Mouse (Mus musculus): ENCODE measurements around the gene Clspn. TPM values are rescaled to one million over a fixed set of nuclear protein-coding genes. Genes with fewer than 3 reads are reported as not detected.

Gene Clspn
- polyA plus RNA-seq, 1 experiment from 2014 or later, result 20.6 TPM

DNA sequence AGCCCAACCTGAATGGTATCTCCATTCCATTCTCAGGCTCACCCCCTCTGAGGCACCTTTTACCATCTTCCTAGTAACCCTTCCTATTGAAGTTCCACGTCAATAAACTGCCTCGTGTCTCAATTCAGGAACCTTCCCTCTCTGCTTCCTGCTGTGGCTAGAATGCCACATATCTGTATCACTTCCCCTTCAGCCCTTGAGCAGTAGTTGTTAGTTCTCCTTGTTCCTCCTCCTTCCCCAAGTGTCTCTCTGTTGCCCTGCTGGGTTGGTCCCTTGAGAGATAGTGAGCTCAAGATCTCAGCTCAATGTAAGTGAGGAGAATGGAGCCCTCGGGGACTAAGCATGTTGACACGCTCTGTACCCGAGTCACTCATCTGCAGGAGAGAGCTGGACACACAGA, 19.9 kb upstream of the Clspn start:
- Histone ChIP-seq H3K4me3 (ENCODE audit: low read depth, low read length) (no peak overlapping the region), H3K9me3 (ENCODE audit: low read length) (no peaks in the 10 kb centered on the region), H3K27me3 (ENCODE audit: insufficient read depth, low read length) (no peaks in the 10 kb centered on the region), H3K27ac (ENCODE audit: low read depth) (peak overlapping the region; percentile 57), H3K9ac (replicated peaks) (no peak overlapping the region), H3K4me1 (ENCODE audit: insufficient read depth) (peaks cover 9% of the 10 kb centered on the region; the same call in 1 of the 2 replicates), H3K36me3 (replicated peaks; ENCODE audit: insufficient read depth, low read length) (no peaks in the 10 kb centered on the region), H3K4me2 (ENCODE audit: low read depth, low read length) (no peak overlapping the region; the same call in 1 of the 2 replicates)
- ATAC-seq, result peak; percentile 29
- TF ChIP-seq CTCF (IDR thresholded peaks at IDR 0.05; ENCODE audit: low read depth) (no peak), EP300 (IDR thresholded peaks at IDR 0.05; ENCODE audit: low read depth) (no peak)
- 22% methylated on average over 5 of the region's 5 CpGs for WGBS (ENCODE audit: insufficient replicate concordance)
- DNase-seq, result peak; percentile 37

DNA sequence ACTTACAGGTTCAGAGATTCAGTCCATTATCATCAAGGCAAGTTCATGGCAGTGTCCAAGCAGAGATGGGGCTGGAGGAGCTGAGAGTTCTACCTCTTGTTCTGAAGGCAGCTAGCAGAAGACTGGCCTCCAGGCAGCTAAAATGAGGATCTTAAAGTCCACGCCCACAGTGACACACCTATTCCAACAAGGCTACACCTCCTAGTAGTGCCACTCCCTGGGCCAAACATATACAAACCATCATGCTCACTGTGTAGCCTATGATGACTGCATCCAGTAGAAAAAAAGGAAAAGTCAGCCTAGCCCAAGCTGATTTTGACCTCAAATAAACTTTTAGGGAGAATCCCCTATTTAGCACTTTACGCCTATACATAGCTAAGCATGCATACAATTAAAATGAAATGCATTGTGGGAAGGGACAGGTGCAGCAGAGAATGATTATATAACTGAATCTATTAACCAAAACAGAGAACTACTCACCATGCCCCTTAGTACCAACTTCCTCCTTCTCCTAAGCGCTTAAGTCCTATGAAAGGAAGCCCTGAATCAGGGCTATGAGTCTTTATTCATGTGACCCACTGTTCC, 16.2 kb upstream of the Clspn start:
- ATAC-seq, result 0 out of 2 replicates have a peak, but pooled peaks have one; percentile 13
- 41% methylated on average over 3 of the region's 3 CpGs for WGBS (ENCODE audit: insufficient replicate concordance)
- H3K9me3 ChIP-seq (ENCODE audit: low read length), result no peaks in the 10 kb centered on the region
- H3K9ac ChIP-seq (replicated peaks), result no peak overlapping the region
- peaks cover 9% of the 10 kb centered on the region; the same call in 1 of the 2 replicates for H3K4me1 ChIP-seq (ENCODE audit: insufficient read depth)
- no peak overlapping the region for H3K4me2 ChIP-seq (ENCODE audit: low read depth, low read length)
- TF ChIP-seq CTCF (IDR thresholded peaks at IDR 0.05; ENCODE audit: low read depth) (no peak), EP300 (IDR thresholded peaks at IDR 0.05; ENCODE audit: low read depth) (no peak)
- no peaks in the 10 kb centered on the region for H3K36me3 ChIP-seq (replicated peaks; ENCODE audit: insufficient read depth, low read length)
- H3K27me3 ChIP-seq (ENCODE audit: insufficient read depth, low read length), result no peaks in the 10 kb centered on the region
- H3K4me3 ChIP-seq (ENCODE audit: low read depth, low read length), result no peak overlapping the region
- DNase-seq, result no peak
- H3K27ac ChIP-seq (ENCODE audit: low read depth), result no peak overlapping the region

DNA sequence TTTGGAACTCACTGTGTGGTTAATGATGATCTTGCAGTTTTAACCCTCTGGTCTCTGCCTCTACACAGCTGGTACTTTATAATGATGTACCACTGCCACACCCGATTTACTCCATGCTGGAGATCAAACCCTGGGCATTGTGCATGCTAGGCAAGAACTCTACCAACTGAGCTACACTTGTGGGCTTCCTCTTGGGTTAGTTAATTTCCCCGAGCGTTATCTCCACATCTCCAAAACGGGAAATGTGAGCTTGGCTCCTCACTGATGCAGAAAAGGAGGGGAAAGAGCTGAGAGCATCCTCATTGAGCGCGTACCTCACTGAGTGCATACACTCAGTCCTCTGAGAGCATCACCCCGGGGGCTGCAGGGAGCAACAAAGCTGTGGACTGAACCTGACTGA, 13.9 kb upstream of the Clspn start:
- 43% methylated on average over 7 of the region's 7 CpGs for WGBS (ENCODE audit: insufficient replicate concordance)
- Histone ChIP-seq H3K27ac (ENCODE audit: low read depth) (no peak overlapping the region), H3K4me2 (ENCODE audit: low read depth, low read length) (no peak overlapping the region), H3K27me3 (ENCODE audit: insufficient read depth, low read length) (no peaks in the 10 kb centered on the region), H3K4me3 (ENCODE audit: low read depth, low read length) (no peak overlapping the region), H3K9me3 (ENCODE audit: low read length) (no peaks in the 10 kb centered on the region), H3K9ac (replicated peaks) (no peak overlapping the region), H3K4me1 (ENCODE audit: insufficient read depth) (peaks cover 4% of the 10 kb centered on the region; the same call in 1 of the 2 replicates), H3K36me3 (replicated peaks; ENCODE audit: insufficient read depth, low read length) (no peaks in the 10 kb centered on the region)
- ATAC-seq (no peak), DNase-seq (no peak)
- TF ChIP-seq CTCF (IDR thresholded peaks at IDR 0.05; ENCODE audit: low read depth) (no peak), EP300 (IDR thresholded peaks at IDR 0.05; ENCODE audit: low read depth) (no peak)

DNA sequence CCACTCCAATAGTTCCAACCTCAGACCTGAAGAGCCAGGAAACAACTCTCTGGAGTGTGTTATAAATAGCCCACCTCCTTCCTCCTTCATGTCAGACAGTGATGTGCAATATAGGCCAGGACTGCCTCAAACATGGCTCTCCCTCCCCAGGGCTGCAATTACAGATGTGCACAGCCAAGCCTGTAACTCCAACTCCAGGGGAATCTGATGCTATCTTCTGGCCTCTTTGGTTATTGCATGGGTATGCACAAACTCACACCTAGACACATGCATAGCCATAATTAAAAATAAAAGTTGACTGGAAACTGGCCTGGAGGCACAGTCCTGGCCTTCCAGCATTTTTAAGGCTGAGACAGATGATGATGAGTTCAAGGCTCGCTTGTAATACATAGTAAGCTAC, 11.7 kb upstream of the Clspn start:
- H3K27ac ChIP-seq (ENCODE audit: low read depth), result no peak overlapping the region

DNA sequence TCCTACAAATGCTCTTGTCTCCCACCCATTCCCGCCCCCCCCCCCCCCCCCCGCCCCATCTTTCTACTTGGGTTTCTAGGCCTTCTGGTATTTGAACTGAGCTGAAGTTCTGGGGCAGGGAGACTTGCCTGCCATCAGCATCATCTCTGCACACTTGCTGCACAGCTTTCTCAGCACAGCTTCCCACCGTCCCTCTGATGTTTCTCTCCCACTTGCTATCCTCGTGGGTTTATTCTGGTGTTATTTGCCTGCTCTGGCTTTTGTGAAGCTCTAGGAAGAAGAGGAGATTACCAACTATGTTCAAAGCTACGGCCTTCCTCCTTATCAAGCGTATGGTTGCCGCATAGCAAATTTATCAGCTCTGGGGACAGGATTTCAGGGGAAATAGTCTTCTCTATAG, 11.0 kb upstream of the Clspn start:
- Histone ChIP-seq H3K36me3 (replicated peaks; ENCODE audit: insufficient read depth, low read length) (no peaks in the 10 kb centered on the region), H3K4me1 (ENCODE audit: insufficient read depth) (no peaks in the 10 kb centered on the region), H3K27me3 (ENCODE audit: insufficient read depth, low read length) (no peaks in the 10 kb centered on the region), H3K9ac (replicated peaks) (no peak overlapping the region), H3K27ac (ENCODE audit: low read depth) (no peak overlapping the region), H3K4me2 (ENCODE audit: low read depth, low read length) (no peak overlapping the region), H3K9me3 (ENCODE audit: low read length) (no peaks in the 10 kb centered on the region), H3K4me3 (ENCODE audit: low read depth, low read length) (no peak overlapping the region)
- DNase-seq, result no peak
- ATAC-seq, result no peak
- 66% methylated on average over 6 of the region's 7 CpGs for WGBS (ENCODE audit: insufficient replicate concordance)
- TF ChIP-seq CTCF (IDR thresholded peaks at IDR 0.05; ENCODE audit: low read depth) (no peak), EP300 (IDR thresholded peaks at IDR 0.05; ENCODE audit: low read depth) (no peak)

More for the DNA sequence above, 11.7 kb upstream of the Clspn start:
- ATAC-seq (no peak), DNase-seq (no peak)
- H3K4me1 ChIP-seq (ENCODE audit: insufficient read depth), result peaks cover 3% of the 10 kb centered on the region; the same call in 1 of the 2 replicates
- H3K27me3 ChIP-seq (ENCODE audit: insufficient read depth, low read length), result no peaks in the 10 kb centered on the region
- H3K9me3 ChIP-seq (ENCODE audit: low read length), result no peaks in the 10 kb centered on the region
- H3K36me3 ChIP-seq (replicated peaks; ENCODE audit: insufficient read depth, low read length), result no peaks in the 10 kb centered on the region
- no peak overlapping the region for H3K4me3 ChIP-seq (ENCODE audit: low read depth, low read length)
- no peak for TF ChIP-seq CTCF (IDR thresholded peaks at IDR 0.05; ENCODE audit: low read depth)
- TF ChIP-seq EP300 (IDR thresholded peaks at IDR 0.05; ENCODE audit: low read depth), result no peak
- no peak overlapping the region for H3K4me2 ChIP-seq (ENCODE audit: low read depth, low read length)
- 69% methylated on average over 1 of the region's 1 CpGs for WGBS (ENCODE audit: insufficient replicate concordance)
- H3K9ac ChIP-seq (replicated peaks), result no peak overlapping the region

GRCm38 (mm10) chr4:126546183-126546582, 10.6 kb upstream of the Clspn start:
- Histone ChIP-seq H3K4me3 (ENCODE audit: low read depth, low read length) (no peak overlapping the region), H3K27ac (ENCODE audit: low read depth) (no peak overlapping the region), H3K9ac (replicated peaks) (no peak overlapping the region), H3K36me3 (replicated peaks; ENCODE audit: insufficient read depth, low read length) (no peaks in the 10 kb centered on the region), H3K4me1 (ENCODE audit: insufficient read depth) (no peaks in the 10 kb centered on the region), H3K27me3 (ENCODE audit: insufficient read depth, low read length) (no peaks in the 10 kb centered on the region), H3K9me3 (ENCODE audit: low read length) (no peaks in the 10 kb centered on the region), H3K4me2 (ENCODE audit: low read depth, low read length) (no peak overlapping the region)
- no peak for TF ChIP-seq CTCF (IDR thresholded peaks at IDR 0.05; ENCODE audit: low read depth)
- no peak for TF ChIP-seq EP300 (IDR thresholded peaks at IDR 0.05; ENCODE audit: low read depth)
- no peak for ATAC-seq
- 68% methylated on average over 2 of the region's 2 CpGs for WGBS (ENCODE audit: insufficient replicate concordance)
- no peak for DNase-seq
